Mouse (Mus musculus) embryonic facial prominence, embryonic 15.5 days (tissue): ENCODE measurements around the gene Commd9. TPM values are rescaled to one million over a fixed set of nuclear protein-coding genes. Genes with fewer than 3 reads are reported as not detected.

Source experiments
- ATAC-seq: fragments of 200-750 bp; cut with Nextera tagmentation; 2 replicates; pipeline ENCODE4 v1.8.0; 2017; ENCODE audit warnings: low read depth, moderate TSS enrichment; ENCODE audit not compliant: insufficient number of reproducible peaks, low FRiP score, low TSS enrichment
- H3K27ac ChIP-seq: fragments of 300-500 bp; sonication (generic); replicated peaks from 2 replicates; pipeline ENCODE4 v1.5.1; 2015; ENCODE audit warnings: mild to moderate bottlenecking, inconsistent platforms
- H3K27me3 ChIP-seq: fragments of 300-500 bp; sonication (generic); 2 replicates; pipeline ENCODE4 v1.6.1; 2015; ENCODE audit warnings: inconsistent platforms
- H3K36me3 ChIP-seq: fragments of 300-500 bp; sonication (generic); 2 replicates; pipeline ENCODE4 v1.6.1; 2015; ENCODE audit warnings: mild to moderate bottlenecking, inconsistent platforms
- H3K4me1 ChIP-seq: fragments of 300-500 bp; sonication (generic); 2 replicates; pipeline ENCODE4 v1.6.1; 2015; ENCODE audit warnings: inconsistent platforms
- H3K4me2 ChIP-seq: fragments of 300-500 bp; sonication (generic); replicated peaks from 2 replicates; pipeline ENCODE4 v1.6.1; 2015; ENCODE audit warnings: mild to moderate bottlenecking, inconsistent platforms
- H3K4me3 ChIP-seq: fragments of 300-500 bp; sonication (generic); replicated peaks from 2 replicates; pipeline ENCODE4 v1.5.1; 2015; ENCODE audit warnings: mild to moderate bottlenecking, inconsistent platforms
- H3K9ac ChIP-seq: fragments of 300-500 bp; sonication (generic); 2 replicates; pipeline ENCODE4 v1.6.1; 2015; ENCODE audit warnings: inconsistent platforms
- H3K9me3 ChIP-seq: fragments of 300-500 bp; sonication (generic); replicated peaks from 2 replicates; pipeline ENCODE4 v1.6.1; 2016; ENCODE audit warnings: inconsistent platforms
- WGBS: fragments of 180-500 bp; shearing (Covaris S2); methylation state at CpG from one replicate; pipeline ENCODE4 v1.1.7; 2015; 5-methylcytosine and 5-hydroxymethylcytosine counted together
- polyA plus RNA-seq: library from polyadenylated mRNA; unstranded; fragments of >200 nt; fragmentation: Nextera tagmentation; extraction: Ambion mirVana; gene quantifications from 2 replicates; pipeline ENCODE4 v1.2.1, GENCODE M21; 2015

The Commd9 gene
- 66.8 and 70.8 TPM in 2 replicates for polyA plus RNA-seq

GRCm38 (mm10) chr2:101885768-101886438 lies at the start of gene Commd9:
Gene Commd9 (plus strand): TSS chr2:101886247.
- Histone ChIP-seq H3K9ac (peak within 1 kb of the TSS; percentile 60), H3K4me1 (peaks cover 8% of the 10 kb centered on the region), H3K4me2 (peak within 1 kb of the TSS; percentile 66), H3K27me3 (no peaks in the 10 kb centered on the region), H3K36me3 (no peaks in the 10 kb centered on the region), H3K9me3 (no peaks in the 10 kb centered on the region), H3K27ac (no peak within 1 kb of the TSS), H3K4me3 (peak within 1 kb of the TSS; percentile 83)
- peak; percentile 92 for ATAC-seq
- WGBS = 13% methylated on average over 22 of the region's 22 CpGs

GRCm38 (mm10) chr2:101842756-101843155 lies 43.3 kb upstream of the Commd9 start:
- no peak overlapping the region for H3K4me3 ChIP-seq
- H3K27ac ChIP-seq = no peak overlapping the region
- no peaks in the 10 kb centered on the region for H3K4me1 ChIP-seq
- no peaks in the 10 kb centered on the region for H3K36me3 ChIP-seq
- no peak overlapping the region for H3K9ac ChIP-seq
- no peak overlapping the region for H3K4me2 ChIP-seq
- ATAC-seq = no peak
- H3K27me3 ChIP-seq = no peaks in the 10 kb centered on the region
- WGBS = 81% methylated on average over 7 of the region's 7 CpGs
- no peaks in the 10 kb centered on the region for H3K9me3 ChIP-seq

GRCm38 (mm10) chr2:101854792-101855191 lies 31.3 kb upstream of the Commd9 start:
- H3K36me3 ChIP-seq = no peaks in the 10 kb centered on the region
- 57% methylated on average over 7 of the region's 7 CpGs for WGBS
- no peaks in the 10 kb centered on the region for H3K9me3 ChIP-seq
- no peak for ATAC-seq
- no peaks in the 10 kb centered on the region for H3K4me1 ChIP-seq
- no peak overlapping the region for H3K9ac ChIP-seq
- H3K4me2 ChIP-seq = no peak overlapping the region
- no peak overlapping the region for H3K4me3 ChIP-seq
- H3K27me3 ChIP-seq = no peaks in the 10 kb centered on the region
- H3K27ac ChIP-seq = no peak overlapping the region

GRCm38 (mm10) chr2:101856174-101856573 lies 29.9 kb upstream of the Commd9 start:
- no peak for ATAC-seq
- Histone ChIP-seq H3K27me3 (no peaks in the 10 kb centered on the region), H3K36me3 (no peaks in the 10 kb centered on the region), H3K4me3 (no peak overlapping the region), H3K4me2 (no peak overlapping the region), H3K9ac (no peak overlapping the region), H3K4me1 (no peaks in the 10 kb centered on the region), H3K27ac (no peak overlapping the region), H3K9me3 (no peaks in the 10 kb centered on the region)
- 51% methylated on average over 9 of the region's 9 CpGs for WGBS

- Histone ChIP-seq H3K4me2 (no peak overlapping the region), H3K36me3 (no peaks in the 10 kb centered on the region), H3K4me1 (peaks cover 13% of the 10 kb centered on the region; the same call in 1 of the 2 replicates), H3K27ac (no peak overlapping the region), H3K4me3 (no peak overlapping the region), H3K9ac (no peak overlapping the region), H3K27me3 (0 out of 2 replicates have a peak, but pooled peaks cover 3% of the 10 kb centered on the region), H3K9me3 (no peaks in the 10 kb centered on the region)
- WGBS = 47% methylated on average over 3 of the region's 3 CpGs
- no peak for ATAC-seq
These were observed 25.0 kb upstream of the Commd9 start for GRCm38 (mm10) chr2:101860920-101861485.

GRCm38 (mm10) chr2:101862219-101863123 lies 23.6 kb upstream of the Commd9 start:
- Histone ChIP-seq H3K4me1 (peaks cover 13% of the 10 kb centered on the region; the same call in 1 of the 2 replicates), H3K4me3 (no peak overlapping the region), H3K4me2 (no peak overlapping the region), H3K9ac (no peak overlapping the region), H3K36me3 (no peaks in the 10 kb centered on the region), H3K27ac (no peak overlapping the region), H3K9me3 (no peaks in the 10 kb centered on the region), H3K27me3 (0 out of 2 replicates have a peak, but pooled peaks cover 3% of the 10 kb centered on the region)
- 40% methylated on average over 15 of the region's 15 CpGs for WGBS
- no peak for ATAC-seq

GRCm38 (mm10) chr2:101868683-101869082 lies 17.4 kb upstream of the Commd9 start:
- Histone ChIP-seq H3K27ac (no peak overlapping the region), H3K4me2 (no peak overlapping the region), H3K36me3 (no peaks in the 10 kb centered on the region), H3K9ac (no peak overlapping the region), H3K27me3 (no peaks in the 10 kb centered on the region), H3K4me3 (no peak overlapping the region), H3K4me1 (no peaks in the 10 kb centered on the region), H3K9me3 (no peaks in the 10 kb centered on the region)
- no peak for ATAC-seq
- 89% methylated on average over 4 of the region's 4 CpGs for WGBS

GRCm38 (mm10) chr2:101871179-101871578 lies 14.9 kb upstream of the Commd9 start:
- Histone ChIP-seq H3K4me3 (peak overlapping the region; percentile 17), H3K27me3 (no peaks in the 10 kb centered on the region; the same call in 1 of the 2 replicates), H3K27ac (no peak overlapping the region), H3K9me3 (no peaks in the 10 kb centered on the region), H3K4me1 (no peaks in the 10 kb centered on the region), H3K36me3 (no peaks in the 10 kb centered on the region), H3K9ac (no peak overlapping the region), H3K4me2 (peak overlapping the region; percentile 46)
- no peak for ATAC-seq
- whole genome bisulfite sequencing = 21% methylated on average over 14 of the region's 14 CpGs

- Histone ChIP-seq H3K4me2 (no peak overlapping the region), H3K4me1 (peaks cover 2% of the 10 kb centered on the region), H3K36me3 (no peaks in the 10 kb centered on the region), H3K27me3 (no peaks in the 10 kb centered on the region), H3K27ac (no peak overlapping the region), H3K9ac (no peak overlapping the region), H3K4me3 (no peak overlapping the region), H3K9me3 (no peaks in the 10 kb centered on the region)
- ATAC-seq = no peak
- WGBS = 87% methylated on average over 9 of the region's 9 CpGs
These were observed 4.4 kb upstream of the Commd9 start for GRCm38 (mm10) chr2:101881471-101882162.

GRCm38 (mm10) chr2:101882998-101883397 lies 3.0 kb upstream of the Commd9 start, which contains the start of gene Prr5l:
Gene Prr5l (minus strand): TSS chr2:101883027.
- H3K36me3 ChIP-seq = no peaks in the 10 kb centered on the region
- no peak within 1 kb of the TSS for H3K4me3 ChIP-seq
- H3K9me3 ChIP-seq = no peaks in the 10 kb centered on the region
- H3K4me2 ChIP-seq = no peak within 1 kb of the TSS
- 45% methylated on average over 3 of the region's 3 CpGs for WGBS
- H3K4me1 ChIP-seq = peaks cover 8% of the 10 kb centered on the region
- no peaks in the 10 kb centered on the region for H3K27me3 ChIP-seq
- no peak within 1 kb of the TSS for H3K9ac ChIP-seq
- no peak for ATAC-seq
- H3K27ac ChIP-seq = no peak within 1 kb of the TSS

- WGBS = 64% methylated on average over 2 of the region's 2 CpGs
- Histone ChIP-seq H3K4me2 (no peak overlapping the region), H3K27ac (no peak overlapping the region), H3K4me1 (peaks cover 8% of the 10 kb centered on the region), H3K27me3 (no peaks in the 10 kb centered on the region), H3K36me3 (no peaks in the 10 kb centered on the region), H3K4me3 (no peak overlapping the region), H3K9me3 (no peaks in the 10 kb centered on the region), H3K9ac (no peak overlapping the region)
- ATAC-seq = no peak
These were observed 1.8 kb upstream of the Commd9 start for GRCm38 (mm10) chr2:101884286-101884685.
